ENCODE assay signal across 12 mouse cellular contexts in genomic region chr7:45917926-45918325, GRCm38 (mm10). TPM values are rescaled to one million over a fixed set of nuclear protein-coding genes. Genes with fewer than 3 reads are reported as not detected.
DNase-seq lines count a peak whose midpoint lies in the region; ATAC-seq and TF ChIP-seq lines count a peak whose summit lies in the region.
"Had no signal": no experiment of that assay in that cellular context is flagged by ENCODE, and none has a peak within 500 bp of the region (broad histone marks: within the 10 kb centered on the region; RNA-seq: fewer than 3 reads in every experiment).

No protein-coding gene starts in this region.

- no peaks in the 10 kb centered on the region for H3K9me3 ChIP-seq in forebrain, embryonic 10.5 days
- no peaks in the 10 kb centered on the region for H3K9me3 ChIP-seq in forebrain, embryonic 11.5 days (ENCODE audit: control insufficient read depth, low read length)
- no peaks in the 10 kb centered on the region for H3K9me3 ChIP-seq in liver, embryonic 11.5 days (ENCODE audit: control insufficient read depth, low read length)
- no peaks in the 10 kb centered on the region for H3K9me3 ChIP-seq in forebrain, embryonic 15.5 days
- H3K9me3 ChIP-seq in liver, postnatal 0 days (ENCODE audit: low read length), result no peaks in the 10 kb centered on the region

- DNase-seq in forebrain, embryonic 10.5 days (ENCODE audit: extremely low spot score, low spot score), result no peak
- DNase-seq in forebrain, embryonic 11.5 days (ENCODE audit: low spot score), result no peak
- DNase-seq in liver, embryonic 11.5 days (ENCODE audit: low spot score), result no peak
- no peak for DNase-seq in liver
- no peak for DNase-seq in liver, postnatal 0 days
- DNase-seq in Muller cell, postnatal 12 days (ENCODE audit: inconsistent ontology term), result no peak
- no peak for DNase-seq in gastrocnemius, adult 18-20 months (ENCODE audit: low spot score)
- DNase-seq: cerebellum, postnatal 36 days; heart, postnatal 4 days had no signal

- ATAC-seq in forebrain, embryonic 11.5 days (replicated peaks; ENCODE audit: low FRiP score), result no peak
- ATAC-seq in liver, embryonic 11.5 days (replicated peaks; ENCODE audit: low FRiP score), result no peak
- ATAC-seq in forebrain, embryonic 15.5 days (replicated peaks), result no peak
- no peak for ATAC-seq in liver, postnatal 0 days
- ATAC-seq: Patski had no signal

- H3K27ac ChIP-seq in forebrain, embryonic 10.5 days, result peak overlapping the region; percentile 79
- H3K27ac ChIP-seq in forebrain, embryonic 11.5 days (ENCODE audit: low read depth, low read length), result no peak overlapping the region
- peak overlapping the region; percentile 71 for H3K27ac ChIP-seq in liver, embryonic 11.5 days (ENCODE audit: low read depth, low read length)
- H3K27ac ChIP-seq in forebrain, embryonic 15.5 days (replicated peaks), result peak overlapping the region; percentile 87
- peak overlapping the region; percentile 59 for H3K27ac ChIP-seq in liver, postnatal 0 days (ENCODE audit: low read depth)

- TF ChIP-seq CTCF in liver, postnatal 0 days (IDR thresholded peaks at IDR 0.05; ENCODE audit: low read depth), result no peak

- H3K4me1 ChIP-seq in forebrain, embryonic 10.5 days, result peaks cover 48% of the 10 kb centered on the region
- H3K4me1 ChIP-seq in forebrain, embryonic 11.5 days (replicated peaks; ENCODE audit: control insufficient read depth, insufficient read depth, low read length), result peaks cover 15% of the 10 kb centered on the region
- peaks cover 51% of the 10 kb centered on the region for H3K4me1 ChIP-seq in liver, embryonic 11.5 days (replicated peaks; ENCODE audit: control insufficient read depth, insufficient read depth, low read length)
- H3K4me1 ChIP-seq in forebrain, embryonic 15.5 days, result peaks cover 30% of the 10 kb centered on the region
- peaks cover 51% of the 10 kb centered on the region for H3K4me1 ChIP-seq in liver, postnatal 0 days (ENCODE audit: insufficient read depth)

- H3K4me3 ChIP-seq in forebrain, embryonic 10.5 days, result no peak overlapping the region
- no peak overlapping the region for H3K4me3 ChIP-seq in forebrain, embryonic 11.5 days (ENCODE audit: low read depth, low read length)
- H3K4me3 ChIP-seq in liver, embryonic 11.5 days (ENCODE audit: low read depth, low read length), result no peak overlapping the region
- H3K4me3 ChIP-seq in forebrain, embryonic 15.5 days, result no peak overlapping the region
- no peak overlapping the region for H3K4me3 ChIP-seq in liver, postnatal 0 days (ENCODE audit: low read depth, low read length)

- peaks cover 25% of the 10 kb centered on the region for H3K27me3 ChIP-seq in forebrain, embryonic 10.5 days (ENCODE audit: poor library complexity, severe bottlenecking)
- no peaks in the 10 kb centered on the region for H3K27me3 ChIP-seq in forebrain, embryonic 11.5 days (ENCODE audit: control insufficient read depth, insufficient read depth, low read length)
- H3K27me3 ChIP-seq in liver, embryonic 11.5 days (replicated peaks; ENCODE audit: control insufficient read depth, insufficient read depth, low read length), result no peaks in the 10 kb centered on the region
- no peaks in the 10 kb centered on the region for H3K27me3 ChIP-seq in forebrain, embryonic 15.5 days
- no peaks in the 10 kb centered on the region for H3K27me3 ChIP-seq in liver, postnatal 0 days (ENCODE audit: insufficient read depth, low read length)
- H3K27me3 ChIP-seq: Patski had no signal

- WGBS in forebrain, embryonic 10.5 days, result 93% methylated on average over 15 of the region's 15 CpGs
- WGBS in forebrain, embryonic 11.5 days, result 88% methylated on average over 15 of the region's 15 CpGs
- WGBS in liver, embryonic 11.5 days, result 84% methylated on average over 15 of the region's 15 CpGs
- WGBS in forebrain, embryonic 15.5 days, result 91% methylated on average over 15 of the region's 15 CpGs
- 86% methylated on average over 15 of the region's 15 CpGs for WGBS in liver, postnatal 0 days (ENCODE audit: insufficient replicate concordance)

- H3K4me2 ChIP-seq in forebrain, embryonic 11.5 days (ENCODE audit: low read depth, low read length, severe bottlenecking), result no peak overlapping the region
- H3K4me2 ChIP-seq in liver, embryonic 11.5 days, result no peak overlapping the region; the same call in 1 of the 2 replicates
- no peak overlapping the region for H3K4me2 ChIP-seq in forebrain, embryonic 15.5 days (replicated peaks)
- no peak overlapping the region for H3K4me2 ChIP-seq in liver, postnatal 0 days (ENCODE audit: low read depth, low read length)

- peaks cover 11% of the 10 kb centered on the region for H3K36me3 ChIP-seq in forebrain, embryonic 10.5 days (replicated peaks)
- no peaks in the 10 kb centered on the region for H3K36me3 ChIP-seq in forebrain, embryonic 11.5 days (ENCODE audit: control insufficient read depth, insufficient read depth, low read length)
- peaks cover 3% of the 10 kb centered on the region; the same call in 1 of the 2 replicates for H3K36me3 ChIP-seq in liver, embryonic 11.5 days (ENCODE audit: control insufficient read depth, insufficient read depth, low read length)
- no peaks in the 10 kb centered on the region for H3K36me3 ChIP-seq in forebrain, embryonic 15.5 days
- peaks cover 16% of the 10 kb centered on the region for H3K36me3 ChIP-seq in liver, postnatal 0 days (replicated peaks; ENCODE audit: insufficient read depth, low read length)

- TF ChIP-seq EP300 in liver, postnatal 0 days (IDR thresholded peaks at IDR 0.05; ENCODE audit: low read depth), result no peak

- H3K9ac ChIP-seq in forebrain, embryonic 11.5 days (ENCODE audit: low read length), result no peak overlapping the region
- no peak overlapping the region for H3K9ac ChIP-seq in liver, embryonic 11.5 days (ENCODE audit: low read depth, low read length)
- H3K9ac ChIP-seq in forebrain, embryonic 15.5 days (replicated peaks), result no peak overlapping the region
- H3K9ac ChIP-seq in liver, postnatal 0 days (replicated peaks), result no peak overlapping the region

RNA-seq across cellular contexts. Expression of gene Emp3, which starts 3.3 kb away (rescaled TPM):
- polyA plus RNA-seq in forebrain, embryonic 10.5 days (2016; fragmentation: Nextera tagmentation; extraction: Ambion mirVana), result 8.5 and 9.7 TPM in 2 replicates
- 15.2 and 20.6 TPM in 2 replicates for polyA plus RNA-seq in forebrain, embryonic 11.5 days (2014; fragmentation: Nextera tagmentation; extraction: Ambion mirVana)
- polyA plus RNA-seq in liver, embryonic 11.5 days (2014; fragmentation: Nextera tagmentation; extraction: Ambion mirVana), result 91.8 and 99.6 TPM in 2 replicates
- 17.2 and 18.5 TPM in 2 replicates for polyA plus RNA-seq in forebrain, embryonic 15.5 days (2015; fragmentation: Nextera tagmentation; extraction: Ambion mirVana)
- polyA plus RNA-seq in liver, postnatal 0 days (2015; fragmentation: Nextera tagmentation; extraction: Ambion mirVana), result 56.0 and 57.7 TPM in 2 replicates
- 10 to 100 TPM in 1 of 2 experiments, 1 to 10 TPM in 1; 7.8 to 15.1 TPM for total RNA-seq in gastrocnemius, adult 18-20 months (2021)

RNA-seq across cellular contexts. Expression of gene Ccdc114, which starts 5.9 kb away (rescaled TPM):
- 5.2 TPM in 2 replicates for polyA plus RNA-seq in forebrain, embryonic 10.5 days (2016; fragmentation: Nextera tagmentation; extraction: Ambion mirVana)
- polyA plus RNA-seq in forebrain, embryonic 11.5 days (2014; fragmentation: Nextera tagmentation; extraction: Ambion mirVana), result 2.4 and 3.1 TPM in 2 replicates
- polyA plus RNA-seq in liver, embryonic 11.5 days (2014; fragmentation: Nextera tagmentation; extraction: Ambion mirVana), result 2.4 and 4.3 TPM in 2 replicates
- polyA plus RNA-seq in forebrain, embryonic 15.5 days (2015; fragmentation: Nextera tagmentation; extraction: Ambion mirVana), result 2.5 and 4.9 TPM in 2 replicates
- polyA plus RNA-seq in liver, postnatal 0 days (2015; fragmentation: Nextera tagmentation; extraction: Ambion mirVana), result 0.64 and 1.2 TPM in 2 replicates
- total RNA-seq in gastrocnemius, adult 18-20 months (2021), result under 1 TPM; 0.18 to 0.21 TPM

RNA-seq across cellular contexts. Expression of gene Tmem143, which starts 21.2 kb away (rescaled TPM):
- polyA plus RNA-seq in forebrain, embryonic 10.5 days (2016; fragmentation: Nextera tagmentation; extraction: Ambion mirVana), result 4.2 and 4.8 TPM in 2 replicates
- polyA plus RNA-seq in forebrain, embryonic 11.5 days (2014; fragmentation: Nextera tagmentation; extraction: Ambion mirVana), result 2.6 and 3.2 TPM in 2 replicates
- polyA plus RNA-seq in liver, embryonic 11.5 days (2014; fragmentation: Nextera tagmentation; extraction: Ambion mirVana), result 4.0 and 5.8 TPM in 2 replicates
- polyA plus RNA-seq in forebrain, embryonic 15.5 days (2015; fragmentation: Nextera tagmentation; extraction: Ambion mirVana), result 4.8 and 5.7 TPM in 2 replicates
- polyA plus RNA-seq in liver, postnatal 0 days (2015; fragmentation: Nextera tagmentation; extraction: Ambion mirVana), result 3.5 and 4.3 TPM in 2 replicates
- 10 to 100 TPM; 56.7 to 59.4 TPM for total RNA-seq in gastrocnemius, adult 18-20 months (2021)

RNA-seq across cellular contexts. Expression of gene Syngr4, which starts 21.4 kb away (rescaled TPM):
- 1.3 and 1.9 TPM in 2 replicates for polyA plus RNA-seq in forebrain, embryonic 10.5 days (2016; fragmentation: Nextera tagmentation; extraction: Ambion mirVana)
- 1.1 and 2.1 TPM in 2 replicates for polyA plus RNA-seq in forebrain, embryonic 11.5 days (2014; fragmentation: Nextera tagmentation; extraction: Ambion mirVana)
- polyA plus RNA-seq in liver, embryonic 11.5 days (2014; fragmentation: Nextera tagmentation; extraction: Ambion mirVana), result 1.0 and 1.3 TPM in 2 replicates
- polyA plus RNA-seq in forebrain, embryonic 15.5 days (2015; fragmentation: Nextera tagmentation; extraction: Ambion mirVana), result 0.33 TPM in 1 of 2 replicates, not detected in the other
- polyA plus RNA-seq in liver, postnatal 0 days (2015; fragmentation: Nextera tagmentation; extraction: Ambion mirVana), result 0.70 and 0.71 TPM in 2 replicates
- not detected for total RNA-seq in gastrocnemius, adult 18-20 months (2021)
- total RNA-seq: layer of hippocampus, postnatal 25 days had no signal

RNA-seq across cellular contexts. Expression of gene Grin2d, which starts 39.7 kb away (rescaled TPM):
- 0.09 TPM in 2 replicates for polyA plus RNA-seq in forebrain, embryonic 10.5 days (2016; fragmentation: Nextera tagmentation; extraction: Ambion mirVana)
- 0.16 and 0.31 TPM in 2 replicates for polyA plus RNA-seq in forebrain, embryonic 11.5 days (2014; fragmentation: Nextera tagmentation; extraction: Ambion mirVana)
- polyA plus RNA-seq in liver, embryonic 11.5 days (2014; fragmentation: Nextera tagmentation; extraction: Ambion mirVana), result 0.13 and 0.23 TPM in 2 replicates
- 0.84 and 0.92 TPM in 2 replicates for polyA plus RNA-seq in forebrain, embryonic 15.5 days (2015; fragmentation: Nextera tagmentation; extraction: Ambion mirVana)
- 0.02 and 0.05 TPM in 2 replicates for polyA plus RNA-seq in liver, postnatal 0 days (2015; fragmentation: Nextera tagmentation; extraction: Ambion mirVana)
- under 1 TPM; 0.11 to 0.17 TPM for total RNA-seq in gastrocnemius, adult 18-20 months (2021)
